Mouse (Mus musculus) ES-CJ7 (cell line): Measurements from ENCODE around the gene Tspan5.

Source experiments
- DNase-seq: peaks from one replicate; pipeline ENCODE4 v3.0.0; 2011; ENCODE audit warnings: low read depth, low spot score

Tspan5 gene

DNA sequence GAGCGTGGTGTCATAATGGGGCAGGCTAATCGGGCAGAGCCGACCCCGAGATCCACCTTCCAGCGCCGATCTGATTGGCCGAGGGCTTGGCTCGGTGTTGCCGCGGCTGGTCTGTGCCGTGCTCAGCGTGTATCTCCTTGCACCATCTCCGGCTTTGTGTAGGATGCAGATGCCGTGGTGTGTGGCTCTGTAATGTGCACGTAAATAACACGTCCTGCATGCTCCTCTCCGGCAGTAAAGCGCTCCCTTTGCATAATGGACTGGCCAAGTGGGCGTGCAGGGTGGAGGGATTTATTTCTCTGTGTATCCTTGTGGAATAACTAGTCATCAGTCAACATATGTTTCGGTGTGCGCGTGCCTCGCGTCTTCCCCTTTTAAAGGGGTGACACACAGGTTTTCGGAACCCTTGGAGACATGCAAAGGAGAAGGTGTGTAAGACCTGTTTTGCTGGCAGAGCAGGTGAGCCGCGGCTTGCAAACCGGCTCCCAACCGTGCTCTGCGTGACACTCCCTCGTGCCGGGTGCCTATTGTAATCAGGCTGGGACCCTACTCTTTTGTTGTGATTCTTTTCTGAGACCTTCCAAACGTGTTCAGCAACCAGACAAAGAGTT, 1.2 kb downstream of the Tspan5 start:
- peak; percentile 81 for DNase-seq

DNA sequence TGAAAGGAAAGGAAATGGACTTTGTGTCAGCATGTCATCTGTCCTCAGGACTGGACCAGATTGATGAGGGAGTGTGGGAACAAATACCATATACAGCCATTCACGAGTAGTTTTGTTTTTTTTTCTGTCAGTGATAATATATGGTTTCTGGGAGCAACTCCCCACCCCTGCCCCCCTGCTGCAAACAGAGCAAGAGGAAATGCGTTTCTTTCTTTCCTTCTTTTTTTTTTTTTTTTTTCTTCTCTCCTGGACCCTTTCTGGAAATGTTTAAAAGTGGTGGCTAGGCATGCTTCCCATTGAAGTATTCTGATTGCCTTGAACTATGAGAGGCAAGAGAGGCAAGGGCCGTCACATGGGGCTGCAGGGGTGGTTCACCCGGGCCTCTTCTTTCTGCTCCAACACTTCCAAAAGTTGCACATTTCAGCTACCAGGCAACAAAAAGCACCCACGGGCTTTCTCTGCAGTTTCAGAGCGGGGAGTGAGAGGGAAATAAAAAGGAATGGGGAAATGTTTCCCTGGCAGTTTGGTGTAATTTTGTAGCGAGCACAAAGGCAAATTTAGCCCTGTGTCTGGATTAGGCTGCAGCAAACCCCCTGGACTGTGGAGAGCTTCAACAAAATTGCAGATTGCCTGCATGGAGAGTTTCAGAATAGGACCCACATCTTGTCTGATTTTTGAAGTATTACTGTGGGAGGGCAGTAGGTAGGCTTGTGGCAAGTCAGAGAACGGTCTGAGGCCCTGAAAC, 2.2 kb downstream of the Tspan5 start:
- DNase-seq = no peak

DNA sequence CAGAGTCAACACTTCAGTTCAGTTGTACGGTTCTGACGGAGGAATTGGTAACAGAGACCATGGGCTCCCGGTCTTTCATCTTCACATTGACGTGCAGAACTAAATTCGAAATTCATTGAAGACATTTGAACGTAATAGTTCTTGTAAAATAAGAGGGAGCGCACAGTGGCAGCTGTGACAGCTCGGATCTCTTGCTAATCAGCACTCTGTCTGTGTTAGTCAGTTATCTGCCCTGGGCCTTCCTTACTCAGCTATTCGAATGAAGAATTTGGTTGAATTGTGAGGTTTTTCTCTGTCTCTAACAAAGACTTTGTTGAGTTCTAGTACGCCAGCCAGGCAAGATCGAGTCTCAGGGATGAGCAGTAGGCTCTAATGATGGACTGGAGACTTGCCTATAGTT, 3.1 kb downstream of the Tspan5 start:
- no peak for DNase-seq

DNA sequence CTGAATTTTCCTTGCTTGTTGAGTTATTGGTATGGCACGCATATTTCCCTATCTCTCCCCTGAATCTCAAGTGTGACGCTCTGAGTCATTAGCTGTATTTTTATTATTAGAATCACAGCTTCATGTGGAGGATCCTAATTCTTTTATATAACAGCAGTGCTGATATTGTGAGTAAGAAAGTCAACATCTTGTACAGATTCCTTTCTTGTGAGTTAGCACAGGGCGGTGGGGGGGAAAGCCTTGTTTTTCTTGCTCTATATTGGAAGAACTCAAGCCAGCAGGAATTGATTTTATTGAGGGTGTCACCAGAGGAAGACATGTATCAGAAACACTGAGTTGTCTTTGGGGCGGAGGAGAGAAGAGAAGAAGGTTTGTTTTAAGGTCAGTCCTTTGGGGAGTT, 3.6 kb downstream of the Tspan5 start:
- no peak for DNase-seq

DNA sequence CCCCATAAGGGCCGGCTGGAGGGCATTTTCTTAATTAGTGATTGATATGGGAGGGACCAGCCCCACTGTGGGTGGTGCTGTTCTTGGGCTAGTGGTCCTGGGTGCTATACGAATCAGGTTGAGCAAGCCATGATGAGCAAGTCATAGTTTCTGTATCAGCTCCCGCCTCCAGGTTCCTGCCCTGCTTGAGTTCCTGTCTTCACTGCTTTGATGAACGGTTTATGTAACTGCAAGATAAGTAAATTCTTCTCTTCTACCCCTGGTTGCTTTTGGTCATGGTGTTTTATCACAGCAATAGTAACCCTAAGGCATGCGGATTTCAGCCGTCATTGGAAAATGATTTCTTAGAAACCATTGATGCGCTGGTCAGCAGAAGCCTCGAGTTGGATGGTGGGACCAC, 4.6 kb downstream of the Tspan5 start:
- no peak for DNase-seq

DNA sequence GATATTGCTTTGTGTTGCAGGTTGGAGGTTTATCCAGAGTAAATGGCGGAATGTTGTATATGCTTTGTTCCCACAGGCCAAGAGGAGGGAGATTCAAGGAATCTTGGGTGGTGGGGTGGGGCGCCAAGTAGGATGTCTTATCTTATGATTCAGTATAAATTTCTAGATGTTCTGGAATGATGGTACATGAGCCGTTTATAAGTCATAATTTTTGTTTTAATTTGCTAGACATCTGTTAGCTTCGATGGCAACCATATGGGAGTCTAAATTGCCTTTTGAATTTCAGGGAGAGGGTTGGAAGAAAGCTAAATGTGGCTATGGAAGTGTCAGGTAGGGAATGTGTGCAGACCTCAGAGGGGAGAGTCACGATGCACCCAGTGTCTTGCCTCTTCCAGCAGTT, 5.0 kb downstream of the Tspan5 start:
- DNase-seq = no peak

DNA sequence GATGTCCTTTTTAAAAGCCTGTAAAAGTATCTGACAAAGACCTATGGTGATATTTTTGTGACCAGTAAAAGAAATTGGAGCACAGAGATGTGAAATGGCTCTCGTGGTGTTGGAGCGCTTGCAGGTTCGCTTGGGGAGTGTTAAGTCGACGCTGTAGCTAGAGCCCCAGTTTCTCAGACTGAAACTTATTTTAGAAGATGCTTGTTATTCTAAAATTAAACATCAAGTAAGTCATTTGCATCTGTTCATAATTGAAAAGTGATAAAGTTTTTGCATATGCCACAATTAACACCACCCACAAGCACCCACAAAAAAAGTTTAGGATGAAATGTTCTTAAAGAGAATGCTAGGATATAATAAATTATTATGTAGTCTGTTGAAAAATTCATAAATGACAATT, 6.0 kb downstream of the Tspan5 start:
- DNase-seq = no peak

DNA sequence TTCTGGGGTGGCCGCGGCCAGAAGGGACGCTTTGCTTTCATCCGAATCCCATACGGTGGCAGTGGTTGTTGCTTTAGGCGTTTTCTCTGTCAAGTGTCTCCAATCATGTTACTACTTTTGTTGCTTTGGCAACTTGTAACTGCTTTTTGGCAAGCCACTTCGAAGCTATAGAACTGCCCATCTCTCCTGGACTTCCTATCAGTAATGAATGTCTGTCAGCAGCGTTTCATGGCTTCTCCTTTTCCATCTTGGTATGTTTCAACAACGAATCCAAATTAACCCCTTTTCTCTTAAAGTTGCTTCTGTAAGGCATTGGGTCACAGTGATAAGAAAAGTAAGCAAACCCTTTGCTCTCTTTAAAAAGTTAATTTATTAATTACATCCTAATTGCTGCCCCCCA, 7.7 kb downstream of the Tspan5 start:
- DNase-seq = no peak

DNA sequence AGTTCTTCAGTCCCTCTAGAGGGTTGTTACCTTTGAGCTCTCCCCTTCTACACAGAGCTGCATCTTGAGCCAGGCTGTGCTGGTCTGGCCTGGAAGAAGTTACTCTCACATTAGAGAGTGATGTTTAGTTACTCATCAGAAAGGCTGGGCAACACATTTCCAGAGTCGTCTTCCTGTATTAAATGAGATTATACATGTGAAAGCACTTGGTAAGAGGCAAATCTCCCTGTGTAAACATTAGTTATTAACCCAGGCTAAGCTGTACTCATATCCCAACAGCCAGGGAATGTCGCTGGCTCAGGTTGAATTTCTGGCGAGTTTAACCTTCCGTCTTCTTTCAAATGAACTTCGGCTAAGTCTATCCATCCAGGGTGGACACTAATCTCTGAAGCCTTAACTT, 9.3 kb downstream of the Tspan5 start:
- no peak for DNase-seq

DNA sequence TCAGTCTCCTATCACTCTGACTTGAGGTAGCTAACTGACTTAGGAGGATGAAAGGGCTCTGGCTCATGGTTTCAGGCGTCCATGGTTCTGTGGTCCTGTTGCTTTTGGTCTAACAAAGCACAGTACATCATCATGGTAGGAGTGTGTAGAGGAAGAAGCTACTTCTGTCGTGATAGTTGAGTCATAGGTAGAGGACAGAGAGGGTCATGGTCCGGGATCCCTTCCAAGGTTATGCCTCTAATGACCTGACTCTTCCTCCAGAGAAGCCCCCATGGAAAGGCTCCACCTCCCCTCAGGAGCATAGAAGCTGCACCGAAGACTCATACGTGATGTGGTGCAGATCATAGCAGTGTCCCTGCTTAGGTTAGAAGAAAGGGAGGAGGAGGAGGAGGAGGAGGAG, 10.1 kb downstream of the Tspan5 start:
- DNase-seq = no peak

DNA sequence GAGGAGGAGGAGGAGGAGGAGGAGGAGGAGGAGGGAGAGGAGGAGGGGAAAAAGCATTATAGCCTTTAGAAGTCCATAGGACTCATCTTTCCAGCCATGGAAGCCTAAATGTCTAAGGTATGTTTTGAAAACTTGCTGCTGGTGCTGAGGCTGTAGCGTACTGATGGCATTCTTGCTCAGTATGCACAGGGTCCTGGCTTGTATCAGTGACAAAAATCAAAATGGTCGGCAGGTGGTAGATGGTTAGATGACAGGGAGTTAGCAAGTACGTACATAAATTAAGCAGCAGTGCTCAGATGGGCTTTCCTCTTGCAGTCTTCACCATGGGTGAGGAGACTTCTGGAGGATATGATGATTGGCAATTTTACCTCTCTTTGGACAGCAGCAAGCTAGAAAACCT, 10.8 kb downstream of the Tspan5 start:
- no peak for DNase-seq

DNA sequence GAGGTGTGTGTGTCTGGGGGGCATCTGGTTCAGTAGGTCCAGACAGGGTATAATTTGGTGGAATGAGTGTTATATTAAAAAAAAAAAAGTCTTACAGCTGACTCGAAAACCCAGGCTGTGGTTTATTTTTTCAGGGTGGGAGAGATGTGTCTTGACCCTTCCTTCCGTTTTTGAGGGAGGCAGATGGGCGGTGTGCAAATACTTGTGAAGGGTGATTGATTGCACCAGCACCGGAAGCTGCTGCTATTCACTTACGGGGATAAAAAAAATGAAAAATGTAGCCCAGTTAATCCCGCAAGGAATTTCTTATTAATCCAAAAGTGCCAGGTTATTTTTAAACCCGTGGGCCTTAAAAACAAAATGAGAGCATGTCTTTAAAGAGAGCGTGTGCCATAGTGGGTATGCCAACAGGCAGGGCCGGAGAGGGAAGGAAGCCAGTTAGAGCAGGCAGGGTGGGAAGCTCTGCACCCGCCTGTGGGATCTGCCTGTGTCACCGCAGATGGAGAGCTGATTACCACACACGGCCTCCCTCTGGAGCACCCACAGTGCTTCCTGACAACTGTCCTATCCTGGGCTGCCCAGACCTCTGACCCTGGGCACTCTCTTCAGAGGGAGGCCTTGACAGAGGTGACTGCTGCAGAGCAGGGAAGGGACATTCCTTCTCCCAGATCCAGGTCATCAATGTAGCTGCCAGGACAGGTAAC, 11.3 kb downstream of the Tspan5 start:
- no peak for DNase-seq

DNA sequence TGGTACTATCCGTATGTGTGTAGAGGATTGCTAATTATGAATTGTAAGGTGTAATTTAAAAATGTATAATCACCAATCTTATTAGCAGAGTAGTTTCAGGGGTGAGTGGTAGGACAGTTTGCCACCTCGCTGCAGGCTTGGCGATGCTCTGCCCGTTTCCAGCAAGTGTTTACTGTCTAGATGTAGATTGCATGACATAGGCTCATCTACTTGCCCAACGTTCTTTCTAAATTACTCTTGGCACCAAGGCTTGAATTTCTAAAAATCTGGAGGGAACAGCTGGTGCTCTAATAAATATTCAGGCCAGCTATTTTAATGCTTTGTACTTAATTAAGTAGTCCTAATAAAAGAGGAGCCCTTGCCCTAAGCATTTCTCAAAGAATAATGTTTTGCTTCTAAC, 12.3 kb downstream of the Tspan5 start:
- no peak for DNase-seq

DNA sequence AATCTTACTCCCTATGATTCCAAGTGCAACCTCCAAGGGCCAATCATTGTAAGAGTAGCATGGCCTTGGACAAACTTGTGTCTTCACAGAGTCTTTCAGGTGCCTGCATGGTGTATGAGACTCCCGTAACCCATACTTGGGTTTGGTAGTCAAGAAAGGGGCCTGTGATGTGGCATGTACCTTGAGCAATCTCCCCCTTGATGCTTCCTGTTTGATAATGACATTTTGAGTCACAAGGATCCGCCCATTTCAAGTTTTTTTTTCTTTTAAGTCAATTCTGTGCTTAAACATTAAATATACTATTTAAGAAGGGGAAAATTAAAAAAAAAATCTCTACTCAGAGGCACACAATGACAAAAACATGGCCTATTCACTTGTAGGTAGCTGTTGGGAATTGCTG, 15.3 kb downstream of the Tspan5 start:
- no peak for DNase-seq

DNA sequence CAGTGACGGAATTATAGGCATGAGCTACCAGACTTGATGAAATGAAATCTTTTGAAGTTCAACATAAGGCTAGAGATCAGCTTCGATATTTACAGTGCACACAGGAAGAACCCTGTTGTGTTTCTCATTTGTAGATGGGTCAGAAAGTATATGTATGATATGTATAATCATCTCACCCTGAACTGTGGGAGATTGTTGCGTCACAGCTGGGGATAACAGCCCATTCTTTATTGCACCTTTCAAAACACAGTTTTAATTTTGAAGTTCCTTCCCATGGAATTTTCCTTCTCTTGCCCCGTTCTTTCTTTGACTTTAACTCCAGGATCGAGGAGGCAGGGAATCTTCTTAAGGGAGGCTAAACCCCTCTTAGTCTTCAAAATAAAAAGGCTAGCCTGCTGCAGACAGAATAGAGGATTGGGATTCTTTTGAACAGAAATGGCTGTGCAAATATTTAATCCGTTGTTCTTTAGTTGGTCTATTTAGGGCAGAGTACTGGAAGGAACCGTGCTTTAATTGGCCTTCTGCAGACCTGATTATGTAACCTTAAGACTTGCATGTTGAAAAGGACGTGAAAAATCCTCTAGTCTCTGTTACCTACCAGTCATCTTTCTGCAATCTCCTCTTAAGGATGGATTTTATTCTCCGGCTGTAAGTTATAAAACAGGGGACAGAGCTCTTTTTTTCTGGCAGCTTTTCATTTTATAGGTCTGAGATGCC, 18.1 kb downstream of the Tspan5 start:
- no peak for DNase-seq

DNA sequence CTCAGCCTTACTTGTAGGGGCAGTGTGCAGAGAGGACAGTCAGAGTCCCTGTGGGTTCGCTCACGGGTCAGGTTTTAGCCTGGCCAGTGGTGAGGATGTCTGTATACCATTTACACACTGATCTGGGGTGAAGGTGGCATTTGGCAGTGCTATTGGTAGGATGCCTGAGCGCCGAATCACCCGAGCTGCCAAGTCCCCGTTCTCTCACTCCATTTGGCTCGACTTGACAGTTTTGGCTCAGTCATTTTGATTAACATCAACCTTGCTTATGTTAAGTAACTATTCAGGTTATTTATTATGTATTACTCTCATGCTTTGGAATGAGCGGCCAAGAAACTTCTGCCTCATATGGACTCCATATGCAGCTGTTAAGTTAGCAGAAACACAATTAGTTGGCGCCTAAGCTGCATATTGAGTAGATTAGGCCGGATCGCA, 18.7 kb downstream of the Tspan5 start:
- no peak for DNase-seq

DNA sequence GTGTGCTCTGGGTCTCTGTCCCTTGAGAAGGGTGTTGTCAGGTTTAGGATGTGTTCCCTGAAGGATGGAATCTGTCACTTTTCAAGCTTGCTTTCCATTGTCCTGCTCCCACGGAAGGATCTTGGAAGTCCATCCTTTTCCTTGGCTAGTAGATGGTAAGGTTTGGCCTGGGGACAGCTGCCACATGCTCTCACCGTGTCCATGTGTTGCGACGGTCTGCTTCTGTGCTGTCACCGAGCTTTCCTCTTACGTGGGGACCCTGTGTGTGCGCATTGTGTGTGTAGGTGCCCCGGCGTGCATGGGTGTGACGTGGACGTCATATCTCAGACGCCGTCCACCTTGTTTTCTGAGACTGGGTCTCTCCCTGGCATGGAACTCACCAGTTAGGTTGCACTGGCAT, 19.5 kb downstream of the Tspan5 start:
- DNase-seq = no peak

DNA sequence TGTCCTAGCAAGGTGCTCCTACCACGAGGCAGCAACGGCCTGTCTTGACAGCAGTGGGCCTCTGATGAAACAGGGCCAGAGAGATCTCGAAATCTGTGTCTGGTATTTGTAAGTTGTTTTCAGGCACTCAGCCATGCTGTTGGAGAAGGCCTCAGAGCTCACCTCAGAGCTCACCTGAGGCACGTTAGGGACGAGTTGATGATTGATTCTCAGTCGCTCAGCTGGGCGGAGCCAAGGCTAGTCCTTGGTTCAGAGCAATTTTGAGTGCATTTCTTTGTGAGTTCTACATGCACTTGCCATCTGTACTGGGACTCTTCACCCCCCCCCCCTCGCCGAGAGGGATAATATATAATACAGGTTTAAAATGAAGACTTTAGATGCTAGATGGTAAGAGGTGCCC, 21.9 kb downstream of the Tspan5 start:
- DNase-seq = no peak

DNA sequence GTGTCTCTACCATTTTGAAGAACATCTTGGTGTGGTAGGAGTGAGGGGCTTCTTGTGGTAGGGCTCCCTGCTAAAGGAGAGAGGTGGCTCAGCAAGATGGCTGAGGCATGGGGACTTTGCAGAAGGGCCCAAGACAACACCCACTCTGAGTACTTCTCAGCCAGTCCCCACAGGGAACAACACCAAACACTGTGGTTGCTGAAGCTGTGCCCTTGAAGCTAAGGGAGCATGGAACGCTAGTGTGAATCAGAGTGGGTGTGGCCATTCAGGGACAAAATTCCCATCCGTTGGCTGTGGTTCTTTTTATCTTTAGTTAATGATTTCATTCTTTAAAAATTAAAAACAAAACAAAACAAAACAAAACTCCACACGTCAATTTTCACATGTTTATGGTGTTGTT, 22.8 kb downstream of the Tspan5 start:
- DNase-seq = peak; percentile 57

DNA sequence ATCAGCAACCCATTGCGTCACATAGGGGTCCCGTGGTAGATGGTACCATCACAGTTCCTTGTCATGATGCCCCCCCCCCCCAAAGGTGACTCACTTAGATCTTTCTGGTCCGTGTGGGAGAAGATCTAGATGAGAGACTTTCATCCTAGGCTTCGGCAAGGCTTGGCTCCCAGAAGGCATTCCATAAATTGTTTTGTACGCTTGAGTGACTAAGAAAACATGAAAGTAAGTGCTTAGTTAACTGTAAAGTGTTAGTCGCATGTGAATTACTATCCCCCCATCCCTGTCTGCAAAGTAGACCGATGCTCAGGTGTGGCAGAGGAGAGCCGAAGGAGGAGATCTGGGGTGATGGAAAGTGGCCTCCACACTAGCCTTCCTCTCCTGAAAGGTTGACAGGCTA, 25.0 kb downstream of the Tspan5 start:
- no peak for DNase-seq

DNA sequence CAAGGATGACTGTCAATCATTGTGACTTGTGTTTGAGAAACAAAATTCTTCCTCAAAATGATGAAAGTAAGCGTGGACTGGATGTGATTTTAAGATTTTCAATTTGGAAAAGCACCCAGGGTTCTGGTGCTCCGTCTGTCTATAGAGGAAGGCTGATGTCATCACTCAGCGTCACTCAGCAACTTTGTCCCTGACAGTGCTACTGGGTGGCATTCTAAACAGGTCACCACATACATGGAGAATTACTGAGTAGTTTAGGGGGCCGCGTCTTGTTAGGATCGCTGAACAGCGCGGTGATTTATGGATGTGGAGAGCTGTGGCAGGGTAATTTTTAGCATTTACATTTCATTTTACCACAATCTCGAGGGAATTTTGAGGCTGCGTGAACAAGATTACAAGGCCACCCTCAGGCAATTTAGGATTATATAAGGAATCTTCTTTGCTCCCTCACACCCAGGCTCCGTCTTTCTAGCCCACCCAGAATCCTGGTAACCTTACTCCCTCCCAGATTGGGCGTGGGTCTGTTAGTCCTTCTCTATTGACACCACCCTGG, 26.6 kb downstream of the Tspan5 start:
- DNase-seq = no peak

DNA sequence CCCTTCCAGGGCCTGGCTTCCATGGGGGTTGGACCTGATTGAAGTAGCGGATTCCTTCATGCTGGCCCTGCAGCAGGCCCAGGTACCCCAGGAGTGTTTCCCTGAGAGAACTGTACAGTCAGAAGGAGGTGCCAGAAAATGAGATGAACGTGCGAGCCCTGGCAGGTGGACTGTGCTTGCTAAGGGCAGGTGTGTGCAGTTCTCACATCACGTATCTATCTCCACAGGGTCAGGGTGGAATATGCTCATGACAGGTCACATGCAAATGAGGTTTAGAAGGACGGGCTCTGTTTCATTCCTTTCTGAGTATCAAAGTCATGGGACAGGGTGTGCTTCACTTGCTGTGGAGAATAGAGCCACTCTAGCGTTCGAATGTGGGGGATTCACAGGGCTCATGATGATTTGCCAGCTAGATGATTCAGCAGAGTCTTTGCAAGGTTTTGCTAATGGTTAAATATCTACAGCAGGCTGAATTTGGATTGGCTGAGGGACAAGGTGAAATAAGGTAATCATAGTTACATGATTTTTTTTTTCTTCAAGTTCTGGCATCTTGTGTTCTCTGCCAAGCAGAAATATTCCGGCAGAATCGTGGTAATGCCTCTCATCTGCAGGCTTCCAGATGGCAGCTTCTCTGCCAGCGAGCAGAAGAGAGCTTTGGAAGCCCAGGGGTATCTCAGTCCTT, 28.8 kb downstream of the Tspan5 start:
- DNase-seq = no peak
